Mouse (Mus musculus) CH12.LX (cell line): ENCODE measurements at regions not wholly inside any gene's neighbourhood (a gene's known extent, or its start where the extent isn't known, plus 50 kb on each side); places are given as distances from the start of the nearest gene placed in this dataset.

ENCODE experiments used
- CHD2 ChIP-seq: IDR thresholded peaks from 2 replicates; pipeline ENCODE4 v1.6.1; 2011; ENCODE audit warnings: low read length, improper control_type of control experiment
- CTCF ChIP-seq, 2 experiments: IDR thresholded peaks in 1 of 2; conservative IDR thresholded peaks in 1 of 2; 2 replicates each; pipeline ENCODE4 v1.5.1; 2011 to 2012; ENCODE audit warnings: low read depth in 2 of 2, low read length in 2 of 2, improper control_type of control experiment in 1 of 2, inconsistent platforms in 1 of 2, mild to moderate bottlenecking in 1 of 2, moderate library complexity in 1 of 2
- EP300 ChIP-seq: IDR thresholded peaks from 2 replicates; pipeline ENCODE4 v1.6.1; 2011; ENCODE audit warnings: low read length, improper control_type of control experiment
- ETS1 ChIP-seq: conservative IDR thresholded peaks from 2 replicates; pipeline ENCODE4 v1.6.1; 2012; ENCODE audit warnings: low read depth, mild to moderate bottlenecking, inconsistent platforms, low read length, improper control_type of control experiment, moderate library complexity
- MEF2A ChIP-seq: IDR thresholded peaks from 2 replicates; pipeline ENCODE4 v1.6.1; 2014; ENCODE audit warnings: low read depth, mild to moderate bottlenecking, inconsistent platforms, low read length, improper control_type of control experiment, borderline replicate concordance
- POLR2A ChIP-seq: IDR thresholded peaks from 2 replicates; pipeline ENCODE4 v1.6.1; 2011; ENCODE audit warnings: low read depth, mild to moderate bottlenecking, improper control_type of control experiment, low read length
- RCOR1 ChIP-seq: conservative IDR thresholded peaks from 2 replicates; pipeline ENCODE4 v1.6.1; 2012; ENCODE audit warnings: low read depth, mild to moderate bottlenecking, inconsistent platforms, low read length, improper control_type of control experiment
- USF2 ChIP-seq: conservative IDR thresholded peaks from 2 replicates; pipeline ENCODE4 v1.6.1; 2011; ENCODE audit warnings: low read depth, low read length, improper control_type of control experiment
- ZKSCAN1 ChIP-seq: IDR thresholded peaks from 2 replicates; pipeline ENCODE4 v1.6.1; 2012; ENCODE audit warnings: low read depth, inconsistent platforms, low read length, improper control_type of control experiment, borderline replicate concordance
- ZNF384 ChIP-seq: IDR thresholded peaks from 2 replicates; pipeline ENCODE4 v1.6.1; 2012; ENCODE audit warnings: low read depth, low read length, improper control_type of control experiment, inconsistent platforms

GRCm38 (mm10) chr5:44416844-44417589, 190.6 kb upstream of the Tapt1 start:
- no peak for TF ChIP-seq CTCF (conservative IDR thresholded peaks at IDR 0.05 in 1 of 2, IDR thresholded peaks at IDR 0.05 in 1 of 2; ENCODE audit: low read depth in 2 of 2, low read length in 2 of 2)
- no peak for TF ChIP-seq ZNF384
- no peak for TF ChIP-seq POLR2A
- TF ChIP-seq CHD2, result no peak
- no peak for TF ChIP-seq ZKSCAN1
- no peak for TF ChIP-seq ETS1
- TF ChIP-seq EP300, result no peak
- TF ChIP-seq USF2, result no peak
- TF ChIP-seq RCOR1, result no peak
- TF ChIP-seq MEF2A, result no peak
